Mouse (Mus musculus): Measurements from ENCODE around the gene Fbp1.
"Not testable (repeated sequence)": the region's sequence is repeated elsewhere in the genome, so short reads cannot be mapped to it uniquely, and the experiment has no call there.

The Fbp1 gene

GRCm38 (mm10) chr13:62887712-62888441 is at the start of gene Fbp1:
Gene Fbp1, minus strand, starts transcription at chr13:62888282.
- peak; percentile 66 for DNase-seq

- DNase-seq = no peak
Observed at GRCm38 (mm10) chr13:62932452-62932851, 44.4 kb upstream of the Fbp1 start.

GRCm38 (mm10) chr13:62929766-62930389 is 41.8 kb upstream of the Fbp1 start:
- DNase-seq = no peak

GRCm38 (mm10) chr13:62929144-62929543 is 41.1 kb upstream of the Fbp1 start:
- not testable (repeated sequence) for DNase-seq

- no peak for DNase-seq
Observed at GRCm38 (mm10) chr13:62927470-62927869, 39.4 kb upstream of the Fbp1 start.

GRCm38 (mm10) chr13:62926479-62926878 is 38.4 kb upstream of the Fbp1 start:
- DNase-seq = peak; percentile 48

- no peak for DNase-seq
Observed at GRCm38 (mm10) chr13:62923182-62923581, 35.1 kb upstream of the Fbp1 start.

GRCm38 (mm10) chr13:62922645-62923044 is 34.6 kb upstream of the Fbp1 start:
- DNase-seq = no peak

GRCm38 (mm10) chr13:62919647-62920341 is 31.7 kb upstream of the Fbp1 start:
- DNase-seq = peak; percentile 80

- no peak for DNase-seq
Observed at GRCm38 (mm10) chr13:62917416-62918110, 29.5 kb upstream of the Fbp1 start.

GRCm38 (mm10) chr13:62916675-62917074 is 28.6 kb upstream of the Fbp1 start:
- no peak for DNase-seq

- DNase-seq = no peak
Observed at GRCm38 (mm10) chr13:62911575-62911974, 23.5 kb upstream of the Fbp1 start.

GRCm38 (mm10) chr13:62910206-62910605 is 22.1 kb upstream of the Fbp1 start:
- no peak for DNase-seq

GRCm38 (mm10) chr13:62909776-62910175 is 21.7 kb upstream of the Fbp1 start:
- no peak for DNase-seq

- no peak for DNase-seq
Observed at GRCm38 (mm10) chr13:62908163-62908559, 20.1 kb upstream of the Fbp1 start.

- no peak for DNase-seq
Observed at GRCm38 (mm10) chr13:62907527-62908162, 19.6 kb upstream of the Fbp1 start.

- no peak for DNase-seq
Observed at GRCm38 (mm10) chr13:62901139-62901538, 13.1 kb upstream of the Fbp1 start.

- DNase-seq = no peak
Observed at GRCm38 (mm10) chr13:62897927-62898646, 10.0 kb upstream of the Fbp1 start.

- DNase-seq = no peak
Observed at GRCm38 (mm10) chr13:62893044-62893842, 5.2 kb upstream of the Fbp1 start.

- no peak for DNase-seq
Observed at GRCm38 (mm10) chr13:62889311-62889710, 1.2 kb upstream of the Fbp1 start.

GRCm38 (mm10) chr13:62884536-62884935 is 3.5 kb downstream of the Fbp1 start:
- DNase-seq = no peak
